Mouse (Mus musculus): ENCODE measurements around the gene Bcl9l.

The Bcl9l gene

GRCm38 (mm10) chr9:44511935-44512716, 29.5 kb downstream of the Bcl9l start:
- no peak for TF ChIP-seq GATA4 (IDR thresholded peaks at IDR 0.05; ENCODE audit: insufficient replicate concordance, low read length)

GRCm38 (mm10) chr9:44512717-44513003, 30.0 kb downstream of the Bcl9l start:
- TF ChIP-seq GATA4 (IDR thresholded peaks at IDR 0.05; ENCODE audit: insufficient replicate concordance, low read length): no peak

- no peak for TF ChIP-seq GATA4 (IDR thresholded peaks at IDR 0.05; ENCODE audit: insufficient replicate concordance, low read length)
Measured at GRCm38 (mm10) chr9:44513121-44513520, 30.5 kb downstream of the Bcl9l start.

- no peak for TF ChIP-seq GATA4 (IDR thresholded peaks at IDR 0.05; ENCODE audit: insufficient replicate concordance, low read length)
Measured at GRCm38 (mm10) chr9:44513610-44514009, 31.0 kb downstream of the Bcl9l start.

- no peak for TF ChIP-seq GATA4 (IDR thresholded peaks at IDR 0.05; ENCODE audit: insufficient replicate concordance, low read length)
Measured at GRCm38 (mm10) chr9:44514147-44514546, 31.5 kb downstream of the Bcl9l start.

GRCm38 (mm10) chr9:44515131-44515751, 32.6 kb downstream of the Bcl9l start:
- no peak for TF ChIP-seq GATA4 (IDR thresholded peaks at IDR 0.05; ENCODE audit: insufficient replicate concordance, low read length)

- TF ChIP-seq GATA4 (IDR thresholded peaks at IDR 0.05; ENCODE audit: insufficient replicate concordance, low read length): no peak
Measured at GRCm38 (mm10) chr9:44515891-44516290, 33.3 kb downstream of the Bcl9l start.

GRCm38 (mm10) chr9:44517368-44517767, 34.7 kb downstream of the Bcl9l start:
- TF ChIP-seq GATA4 (IDR thresholded peaks at IDR 0.05; ENCODE audit: insufficient replicate concordance, low read length): no peak

GRCm38 (mm10) chr9:44518068-44518467, 35.4 kb downstream of the Bcl9l start:
- TF ChIP-seq GATA4 (IDR thresholded peaks at IDR 0.05; ENCODE audit: insufficient replicate concordance, low read length): no peak

- no peak for TF ChIP-seq GATA4 (IDR thresholded peaks at IDR 0.05; ENCODE audit: insufficient replicate concordance, low read length)
Measured at GRCm38 (mm10) chr9:44521927-44522326, 39.3 kb downstream of the Bcl9l start.

GRCm38 (mm10) chr9:44523686-44524085, 41.1 kb downstream of the Bcl9l start:
- no peak for TF ChIP-seq GATA4 (IDR thresholded peaks at IDR 0.05; ENCODE audit: insufficient replicate concordance, low read length)

GRCm38 (mm10) chr9:44524235-44524826, 41.7 kb downstream of the Bcl9l start:
- TF ChIP-seq GATA4 (IDR thresholded peaks at IDR 0.05; ENCODE audit: insufficient replicate concordance, low read length): no peak

GRCm38 (mm10) chr9:44525001-44525400, 42.4 kb downstream of the Bcl9l start:
- no peak for TF ChIP-seq GATA4 (IDR thresholded peaks at IDR 0.05; ENCODE audit: insufficient replicate concordance, low read length)

GRCm38 (mm10) chr9:44525589-44525988, 43.0 kb downstream of the Bcl9l start:
- no peak for TF ChIP-seq GATA4 (IDR thresholded peaks at IDR 0.05; ENCODE audit: insufficient replicate concordance, low read length)

- no peak for TF ChIP-seq GATA4 (IDR thresholded peaks at IDR 0.05; ENCODE audit: insufficient replicate concordance, low read length)
Measured at GRCm38 (mm10) chr9:44526337-44527112, 43.9 kb downstream of the Bcl9l start.

- TF ChIP-seq GATA4 (IDR thresholded peaks at IDR 0.05; ENCODE audit: insufficient replicate concordance, low read length): peak; percentile 80
Measured at GRCm38 (mm10) chr9:44528340-44528739, 45.7 kb downstream of the Bcl9l start.

Data from liver, adult (tissue).